Mouse (Mus musculus) layer of hippocampus, adult 18-20 months (tissue): Measurements from ENCODE around the gene Ddx39b. TPM values are rescaled to one million over a fixed set of nuclear protein-coding genes. Genes with fewer than 3 reads are reported as not detected.
"Not testable (repeated sequence)": the region's sequence is repeated elsewhere in the genome, so short reads cannot be mapped to it uniquely, and the experiment has no call there.

Source experiments
- DNase-seq, 2 experiments: peaks; one replicate each; pipeline ENCODE4 v3.0.0; 2022; ENCODE audit warnings: low spot score in 2 of 2
- total RNA-seq, 2 experiments: library from RNA; stranded (reverse); gene quantifications; 2 replicates each; pipeline ENCODE4 v1.2.3; 2021

Ddx39b gene
- total RNA-seq, 2 experiments from 2014 or later, result 210 to 215 TPM

GRCm38 (mm10) chr17:35258492-35259478 lies 17.2 kb downstream of the Ddx39b start:
- no peak for DNase-seq

- no peak for DNase-seq
These were observed 18.1 kb downstream of the Ddx39b start for GRCm38 (mm10) chr17:35259621-35260020.

GRCm38 (mm10) chr17:35261651-35262050 lies 20.1 kb downstream of the Ddx39b start:
- DNase-seq, result no peak

GRCm38 (mm10) chr17:35262664-35263522 lies 21.3 kb downstream of the Ddx39b start, which contains the start of gene H2-D1:
TSS of gene H2-D1 (plus strand) at chr17:35262730.
- peak; percentile 84 to 97 for DNase-seq

- DNase-seq, result no peak
These were observed 22.0 kb downstream of the Ddx39b start for GRCm38 (mm10) chr17:35263523-35263883.

GRCm38 (mm10) chr17:35267399-35268086 lies 26.0 kb downstream of the Ddx39b start:
- no peak for DNase-seq

- no peak for DNase-seq
These were observed 28.3 kb downstream of the Ddx39b start for GRCm38 (mm10) chr17:35269653-35270347.

- no peak for DNase-seq
These were observed 30.7 kb downstream of the Ddx39b start for GRCm38 (mm10) chr17:35272249-35272648.

- peak; percentile 63 to 89 for DNase-seq
These were observed 33.2 kb downstream of the Ddx39b start for GRCm38 (mm10) chr17:35274770-35275169.

GRCm38 (mm10) chr17:35276304-35276864 lies 34.8 kb downstream of the Ddx39b start:
- no peak for DNase-seq

- DNase-seq, result no peak
These were observed 36.5 kb downstream of the Ddx39b start for GRCm38 (mm10) chr17:35278049-35278448.

GRCm38 (mm10) chr17:35278957-35279688 lies 37.6 kb downstream of the Ddx39b start:
- no peak for DNase-seq

- no peak for DNase-seq
These were observed 38.7 kb downstream of the Ddx39b start for GRCm38 (mm10) chr17:35280276-35280675.

GRCm38 (mm10) chr17:35285431-35285830 lies 43.9 kb downstream of the Ddx39b start:
- no peak for DNase-seq

GRCm38 (mm10) chr17:35295796-35296195 lies 54.2 kb downstream of the Ddx39b start:
- DNase-seq, result peak in 1 of 2 experiments; percentile 53

- DNase-seq, result not testable (repeated sequence)
These were observed 58.9 kb downstream of the Ddx39b start for GRCm38 (mm10) chr17:35300261-35300945.

- DNase-seq, result peak; percentile 67 to 91
These were observed 60.2 kb downstream of the Ddx39b start for GRCm38 (mm10) chr17:35301645-35302258.

- DNase-seq, result no peak
These were observed 61.7 kb downstream of the Ddx39b start for GRCm38 (mm10) chr17:35303271-35303670.
